Mouse (Mus musculus) brain, embryonic 14.5 days (tissue): Measurements from ENCODE around the gene Slc18b1.

Experiments
- CTCF ChIP-seq: fragments of 200-500 bp; IDR thresholded peaks from 2 replicates; pipeline ENCODE4 v1.5.1; 2012; ENCODE audit warnings: inconsistent platforms, mild to moderate bottlenecking, moderate library complexity, borderline replicate concordance; ENCODE audit not compliant: insufficient read depth, insufficient read length; ENCODE audit errors: extremely low read depth
- POLR2A ChIP-seq: fragments of 200-500 bp; IDR thresholded peaks from 2 replicates; pipeline ENCODE4 v1.6.1; 2012; ENCODE audit warnings: mild to moderate bottlenecking, inconsistent platforms, borderline replicate concordance; ENCODE audit not compliant: poor library complexity, insufficient read depth, insufficient read length, severe bottlenecking; ENCODE audit errors: extremely low read depth

- TF ChIP-seq CTCF (no peak), POLR2A (no peak)
Observed at GRCm38 (mm10) chr10:23816241-23816640, 19.5 kb downstream of the Slc18b1 start.
